Mouse (Mus musculus) olfactory bulb, adult 2 months (tissue): Measurements from ENCODE around the gene Grem2. TPM values are rescaled to one million over a fixed set of nuclear protein-coding genes. Genes with fewer than 3 reads are reported as not detected.

Experiments
- H3K27ac ChIP-seq: fragments of 200-500 bp; 2 replicates; pipeline ENCODE4 v1.5.1; 2012; ENCODE audit warnings: low read depth, low read length; ENCODE audit not compliant: insufficient read depth
- H3K4me1 ChIP-seq: fragments of 200-500 bp; 2 replicates; pipeline ENCODE4 v1.6.1; 2012; ENCODE audit warnings: low read length; ENCODE audit not compliant: control insufficient read depth, insufficient read depth
- H3K4me3 ChIP-seq: fragments of 200-500 bp; 2 replicates; pipeline ENCODE4 v1.5.1; 2012; ENCODE audit warnings: mild to moderate bottlenecking, low read depth, low read length, moderate library complexity; ENCODE audit not compliant: insufficient read depth
- CTCF ChIP-seq: fragments of 200-500 bp; IDR thresholded peaks from 2 replicates; pipeline ENCODE4 v1.5.1; 2012; ENCODE audit warnings: low read depth, mild to moderate bottlenecking, low read length, moderate library complexity; ENCODE audit not compliant: insufficient read depth
- POLR2A ChIP-seq: fragments of 200-500 bp; IDR thresholded peaks from 2 replicates; pipeline ENCODE4 v1.6.1; 2012; ENCODE audit warnings: mild to moderate bottlenecking, low read depth, low read length, moderate library complexity; ENCODE audit not compliant: insufficient read depth
- WGBS: fragments of 180-500 bp; shearing (Covaris S2); methylation state at CpG from one replicate; pipeline ENCODE4 v1.1.7; 2018; 5-methylcytosine and 5-hydroxymethylcytosine counted together
- polyA plus RNA-seq: library from polyadenylated mRNA; stranded (reverse); fragments of >200 nt; gene quantifications from 2 replicates; pipeline ENCODE4 v1.2.4, GENCODE M21; 2012; ENCODE audit warnings: low replicate concordance; ENCODE audit not compliant: missing spikeins, insufficient read depth, insufficient read length

Grem2 gene
- polyA plus RNA-seq, 1 experiment: not detected

DNA sequence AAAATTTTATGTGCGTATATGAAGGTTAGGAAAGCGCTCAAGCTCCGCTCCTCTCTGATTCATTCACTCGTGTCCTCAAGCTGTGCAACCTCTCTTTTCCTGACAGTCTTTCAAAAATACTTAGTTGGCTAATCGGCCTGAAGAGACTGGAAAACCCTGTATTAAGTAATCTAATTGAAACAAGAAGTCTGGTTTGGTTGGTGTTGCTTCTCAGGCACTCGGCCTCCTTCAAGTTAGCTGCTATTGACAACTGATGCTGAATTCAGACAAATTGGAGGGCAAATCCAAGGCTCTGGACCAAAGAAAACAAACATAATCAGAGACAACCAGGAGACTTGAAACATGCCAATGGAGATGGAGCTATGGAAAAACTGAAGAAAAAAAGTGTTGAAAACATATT lies 76.8 kb downstream of the Grem2 start:
- Histone ChIP-seq H3K4me1 (no peaks in the 10 kb centered on the region), H3K27ac (no peak overlapping the region), H3K4me3 (no peak overlapping the region)
- TF ChIP-seq CTCF: no peak
- TF ChIP-seq POLR2A: no peak
- 78% methylated on average over 6 of the region's 6 CpGs for WGBS

DNA sequence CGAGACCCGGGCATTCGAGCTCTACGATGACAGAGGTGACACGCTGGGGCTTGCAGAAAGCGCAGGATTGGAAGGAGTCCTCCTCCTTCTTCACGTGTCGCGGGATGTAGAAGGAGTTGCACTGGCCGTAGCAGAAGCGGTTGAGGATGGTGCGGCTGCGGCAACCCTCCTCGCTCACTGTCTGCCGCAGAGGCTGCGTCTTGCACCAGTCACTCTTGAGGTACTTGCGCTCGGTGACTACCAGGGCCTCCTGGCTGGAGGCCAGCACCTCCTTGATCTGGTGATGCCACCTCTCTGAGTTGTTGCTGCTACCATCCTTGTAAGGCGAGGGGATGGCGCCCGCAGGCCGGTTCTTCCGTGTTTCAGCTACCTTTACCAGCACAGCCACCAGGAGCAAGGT lies 84.8 kb downstream of the Grem2 start:
- Histone ChIP-seq H3K27ac (no peak overlapping the region), H3K4me3 (no peak overlapping the region), H3K4me1 (no peaks in the 10 kb centered on the region)
- 96% methylated on average over 23 of the region's 23 CpGs for WGBS
- TF ChIP-seq CTCF: no peak
- no peak for TF ChIP-seq POLR2A

DNA sequence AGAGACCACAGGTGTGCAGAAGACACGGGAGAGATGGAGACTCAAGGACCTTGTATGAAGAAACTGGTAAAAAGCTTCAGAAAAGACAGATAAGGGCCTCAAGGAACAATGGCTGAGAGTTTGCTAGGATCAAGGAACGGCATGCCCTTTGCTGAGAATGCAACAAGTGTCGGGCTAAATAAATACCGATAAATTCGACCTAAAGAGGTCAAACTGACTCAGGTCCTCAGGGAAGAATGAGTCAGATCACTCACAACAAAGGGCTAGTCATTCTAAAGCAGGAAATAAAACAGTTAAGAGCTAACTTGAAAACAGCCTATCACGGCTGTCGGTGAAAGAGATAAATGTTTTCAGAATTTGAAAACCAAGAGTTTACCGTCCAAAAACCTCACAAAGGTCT lies 95.1 kb downstream of the Grem2 start:
- Histone ChIP-seq H3K4me3 (no peak overlapping the region), H3K4me1 (no peaks in the 10 kb centered on the region; the same call in 1 of the 2 replicates), H3K27ac (no peak overlapping the region)
- 72% methylated on average over 8 of the region's 8 CpGs for WGBS
- no peak for TF ChIP-seq CTCF

DNA sequence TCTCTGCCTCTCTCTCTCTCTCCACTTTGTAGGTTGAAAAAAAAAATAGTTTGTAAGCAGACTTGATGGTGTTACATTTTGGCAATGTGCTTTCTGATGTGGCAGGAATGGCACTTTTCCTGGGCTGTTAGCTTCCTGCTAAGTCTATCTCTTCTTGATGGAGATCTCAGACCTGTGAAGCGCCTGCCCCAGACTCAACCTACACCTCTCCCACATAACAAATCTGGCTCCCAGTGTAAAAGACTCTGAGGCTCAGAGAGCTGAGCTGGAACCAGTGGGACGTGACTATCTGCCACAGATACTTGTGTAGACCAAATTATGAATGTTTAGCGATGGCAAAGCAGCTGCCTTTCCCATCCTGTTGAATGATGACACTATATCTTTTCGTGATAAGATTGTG lies 109.8 kb downstream of the Grem2 start:
- H3K27ac ChIP-seq: no peak overlapping the region
- 90% methylated on average over 4 of the region's 4 CpGs for WGBS
- no peaks in the 10 kb centered on the region for H3K4me1 ChIP-seq
- TF ChIP-seq CTCF: no peak
- TF ChIP-seq POLR2A: no peak
- H3K4me3 ChIP-seq: no peak overlapping the region

DNA sequence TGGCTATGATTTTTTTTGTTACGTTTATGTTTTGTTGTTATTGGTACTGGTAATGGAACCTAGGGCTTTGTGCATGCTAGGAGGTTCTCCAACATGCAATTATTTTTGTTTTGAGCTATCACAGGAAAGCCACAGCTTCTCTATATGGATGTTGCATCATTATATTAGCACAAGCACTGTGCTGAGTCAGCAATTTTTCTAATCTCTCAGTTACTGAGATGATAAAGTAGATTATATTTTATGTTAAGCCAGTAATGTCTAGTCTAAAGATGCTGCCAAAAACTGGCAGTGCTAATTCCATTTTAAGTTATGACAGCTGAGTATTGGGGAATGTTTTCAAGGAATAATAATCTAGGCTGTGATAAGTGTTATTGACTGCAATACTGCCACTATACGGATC lies 133.0 kb downstream of the Grem2 start:
- Histone ChIP-seq H3K4me1 (no peaks in the 10 kb centered on the region), H3K27ac (no peak overlapping the region), H3K4me3 (no peak overlapping the region)
- 98% methylated on average over 2 of the region's 2 CpGs for WGBS
- TF ChIP-seq CTCF: no peak
